Mouse (Mus musculus) hindbrain, embryonic 15.5 days (tissue): ENCODE measurements around the gene Gm609. TPM values are rescaled to one million over a fixed set of nuclear protein-coding genes. Genes with fewer than 3 reads are reported as not detected.

Source experiments
- ATAC-seq: fragments of 200-750 bp; cut with Nextera tagmentation; 2 replicates; pipeline ENCODE4 v1.8.0; 2017; ENCODE audit warnings: low read depth, moderate number of reproducible peaks, moderate TSS enrichment; ENCODE audit not compliant: low FRiP score
- H3K27ac ChIP-seq: fragments of 300-500 bp; sonication (generic); replicated peaks from 2 replicates; pipeline ENCODE4 v1.5.1; 2015; ENCODE audit warnings: mild to moderate bottlenecking, inconsistent platforms
- H3K27me3 ChIP-seq: fragments of 300-500 bp; sonication (generic); 2 replicates; pipeline ENCODE4 v1.6.1; 2015; ENCODE audit warnings: control low read depth, inconsistent platforms
- H3K36me3 ChIP-seq: fragments of 300-500 bp; sonication (generic); 2 replicates; pipeline ENCODE4 v1.6.1; 2015; ENCODE audit warnings: control low read depth, inconsistent platforms
- H3K4me1 ChIP-seq: fragments of 300-500 bp; sonication (generic); replicated peaks from 2 replicates; pipeline ENCODE4 v1.6.1; 2015; ENCODE audit warnings: control low read depth, inconsistent platforms
- H3K4me2 ChIP-seq: fragments of 300-500 bp; sonication (generic); 2 replicates; pipeline ENCODE4 v1.6.1; 2015; ENCODE audit warnings: moderate library complexity, mild to moderate bottlenecking, inconsistent platforms
- H3K4me3 ChIP-seq: fragments of 300-500 bp; sonication (generic); 2 replicates; pipeline ENCODE4 v1.5.1; 2015; ENCODE audit warnings: mild to moderate bottlenecking, inconsistent platforms
- H3K9ac ChIP-seq: fragments of 300-500 bp; sonication (generic); 2 replicates; pipeline ENCODE4 v1.6.1; 2015; ENCODE audit warnings: inconsistent platforms
- H3K9me3 ChIP-seq: fragments of 300-500 bp; sonication (generic); 2 replicates; pipeline ENCODE4 v1.6.1; 2016; ENCODE audit warnings: control low read depth, inconsistent platforms
- WGBS: fragments of 180-500 bp; shearing (Covaris S2); methylation state at CpG from one replicate; pipeline ENCODE4 v1.1.7; 2015; 5-methylcytosine and 5-hydroxymethylcytosine counted together
- polyA plus RNA-seq: library from polyadenylated mRNA; unstranded; fragments of >200 nt; fragmentation: Nextera tagmentation; extraction: Ambion mirVana; gene quantifications from 2 replicates; pipeline ENCODE4 v1.2.1, GENCODE M21; 2015

The Gm609 gene
- polyA plus RNA-seq, 1 experiment from 2014 or later: not detected

GRCm38 (mm10) chr16:45390286-45390956 lies 102.3 kb downstream of the Gm609 start:
- H3K4me3 ChIP-seq: no peak overlapping the region
- H3K27me3 ChIP-seq: no peaks in the 10 kb centered on the region
- H3K9me3 ChIP-seq: no peaks in the 10 kb centered on the region
- no peak overlapping the region for H3K27ac ChIP-seq
- no peak overlapping the region for H3K9ac ChIP-seq
- H3K36me3 ChIP-seq: peaks cover 66% of the 10 kb centered on the region
- no peaks in the 10 kb centered on the region for H3K4me1 ChIP-seq
- no peak for ATAC-seq
- H3K4me2 ChIP-seq: no peak overlapping the region
- 89% methylated on average over 5 of the region's 5 CpGs for WGBS

GRCm38 (mm10) chr16:45389833-45390232 lies 102.9 kb downstream of the Gm609 start:
- no peak overlapping the region for H3K27ac ChIP-seq
- ATAC-seq: no peak
- H3K9ac ChIP-seq: no peak overlapping the region
- H3K4me1 ChIP-seq: no peaks in the 10 kb centered on the region
- 91% methylated on average over 2 of the region's 2 CpGs for WGBS
- no peaks in the 10 kb centered on the region for H3K9me3 ChIP-seq
- H3K27me3 ChIP-seq: no peaks in the 10 kb centered on the region
- no peak overlapping the region for H3K4me3 ChIP-seq
- peaks cover 63% of the 10 kb centered on the region for H3K36me3 ChIP-seq
- no peak overlapping the region for H3K4me2 ChIP-seq

GRCm38 (mm10) chr16:45389041-45389440 lies 103.7 kb downstream of the Gm609 start:
- Histone ChIP-seq H3K4me2 (no peak overlapping the region), H3K27ac (no peak overlapping the region), H3K36me3 (peaks cover 59% of the 10 kb centered on the region), H3K4me3 (no peak overlapping the region), H3K4me1 (no peaks in the 10 kb centered on the region), H3K9me3 (no peaks in the 10 kb centered on the region), H3K27me3 (no peaks in the 10 kb centered on the region), H3K9ac (no peak overlapping the region)
- ATAC-seq: no peak
- WGBS: 93% methylated on average over 2 of the region's 2 CpGs

- H3K36me3 ChIP-seq: peaks cover 39% of the 10 kb centered on the region
- no peaks in the 10 kb centered on the region for H3K4me1 ChIP-seq
- no peak for ATAC-seq
- no peaks in the 10 kb centered on the region for H3K9me3 ChIP-seq
- H3K27ac ChIP-seq: no peak overlapping the region
- H3K4me2 ChIP-seq: no peak overlapping the region
- 86% methylated on average over 3 of the region's 3 CpGs for WGBS
- no peaks in the 10 kb centered on the region for H3K27me3 ChIP-seq
- H3K4me3 ChIP-seq: no peak overlapping the region
- no peak overlapping the region for H3K9ac ChIP-seq
These were observed 111.0 kb downstream of the Gm609 start for GRCm38 (mm10) chr16:45381811-45382210.

GRCm38 (mm10) chr16:45378959-45379358 lies 113.8 kb downstream of the Gm609 start:
- H3K4me1 ChIP-seq: no peaks in the 10 kb centered on the region
- H3K4me3 ChIP-seq: no peak overlapping the region
- H3K27ac ChIP-seq: no peak overlapping the region
- H3K9me3 ChIP-seq: no peaks in the 10 kb centered on the region
- H3K9ac ChIP-seq: no peak overlapping the region
- 89% methylated on average over 3 of the region's 3 CpGs for WGBS
- no peak for ATAC-seq
- no peaks in the 10 kb centered on the region for H3K27me3 ChIP-seq
- H3K4me2 ChIP-seq: no peak overlapping the region
- peaks cover 32% of the 10 kb centered on the region for H3K36me3 ChIP-seq

- WGBS: 93% methylated on average over 5 of the region's 5 CpGs
- H3K4me1 ChIP-seq: no peaks in the 10 kb centered on the region
- no peaks in the 10 kb centered on the region for H3K27me3 ChIP-seq
- H3K36me3 ChIP-seq: peaks cover 28% of the 10 kb centered on the region
- H3K27ac ChIP-seq: no peak overlapping the region
- no peaks in the 10 kb centered on the region for H3K9me3 ChIP-seq
- no peak overlapping the region for H3K4me2 ChIP-seq
- H3K4me3 ChIP-seq: no peak overlapping the region
- H3K9ac ChIP-seq: no peak overlapping the region
- no peak for ATAC-seq
These were observed 114.4 kb downstream of the Gm609 start for GRCm38 (mm10) chr16:45378147-45378943.

- Histone ChIP-seq H3K4me1 (no peaks in the 10 kb centered on the region), H3K4me3 (no peak overlapping the region), H3K4me2 (no peak overlapping the region), H3K27me3 (no peaks in the 10 kb centered on the region), H3K36me3 (peaks cover 18% of the 10 kb centered on the region), H3K27ac (no peak overlapping the region), H3K9me3 (no peaks in the 10 kb centered on the region), H3K9ac (no peak overlapping the region)
- 82% methylated on average over 4 of the region's 4 CpGs for WGBS
- ATAC-seq: no peak
These were observed 115.4 kb downstream of the Gm609 start for GRCm38 (mm10) chr16:45377332-45377731.

- no peaks in the 10 kb centered on the region for H3K9me3 ChIP-seq
- WGBS: 71% methylated on average over 2 of the region's 2 CpGs
- no peaks in the 10 kb centered on the region for H3K27me3 ChIP-seq
- no peak overlapping the region for H3K4me2 ChIP-seq
- ATAC-seq: no peak
- H3K4me3 ChIP-seq: no peak overlapping the region
- no peak overlapping the region for H3K27ac ChIP-seq
- no peak overlapping the region for H3K9ac ChIP-seq
- H3K4me1 ChIP-seq: no peaks in the 10 kb centered on the region
- H3K36me3 ChIP-seq: peaks cover 16% of the 10 kb centered on the region
These were observed 116.0 kb downstream of the Gm609 start for GRCm38 (mm10) chr16:45376812-45377211.

GRCm38 (mm10) chr16:45376294-45376693 lies 116.5 kb downstream of the Gm609 start:
- peaks cover 11% of the 10 kb centered on the region for H3K36me3 ChIP-seq
- H3K27ac ChIP-seq: no peak overlapping the region
- no peak overlapping the region for H3K4me2 ChIP-seq
- H3K27me3 ChIP-seq: no peaks in the 10 kb centered on the region
- no peaks in the 10 kb centered on the region for H3K4me1 ChIP-seq
- no peak overlapping the region for H3K9ac ChIP-seq
- ATAC-seq: no peak
- H3K4me3 ChIP-seq: no peak overlapping the region
- 78% methylated on average over 4 of the region's 4 CpGs for WGBS
- no peaks in the 10 kb centered on the region for H3K9me3 ChIP-seq

GRCm38 (mm10) chr16:45375506-45376225 lies 117.1 kb downstream of the Gm609 start:
- ATAC-seq: no peak
- peaks cover 4% of the 10 kb centered on the region for H3K36me3 ChIP-seq
- no peak overlapping the region for H3K9ac ChIP-seq
- no peak overlapping the region for H3K4me2 ChIP-seq
- no peak overlapping the region for H3K4me3 ChIP-seq
- WGBS: 73% methylated on average over 2 of the region's 2 CpGs
- H3K4me1 ChIP-seq: no peaks in the 10 kb centered on the region
- no peak overlapping the region for H3K27ac ChIP-seq
- no peaks in the 10 kb centered on the region for H3K9me3 ChIP-seq
- H3K27me3 ChIP-seq: no peaks in the 10 kb centered on the region

- no peaks in the 10 kb centered on the region for H3K36me3 ChIP-seq
- 79% methylated on average over 2 of the region's 2 CpGs for WGBS
- H3K4me2 ChIP-seq: no peak overlapping the region
- no peak for ATAC-seq
- no peaks in the 10 kb centered on the region for H3K27me3 ChIP-seq
- no peak overlapping the region for H3K27ac ChIP-seq
- no peak overlapping the region for H3K9ac ChIP-seq
- H3K4me3 ChIP-seq: no peak overlapping the region
- H3K9me3 ChIP-seq: no peaks in the 10 kb centered on the region
- H3K4me1 ChIP-seq: no peaks in the 10 kb centered on the region
These were observed 118.7 kb downstream of the Gm609 start for GRCm38 (mm10) chr16:45374074-45374473.

- Histone ChIP-seq H3K9ac (no peak overlapping the region), H3K36me3 (no peaks in the 10 kb centered on the region), H3K4me3 (no peak overlapping the region), H3K9me3 (no peaks in the 10 kb centered on the region), H3K27ac (no peak overlapping the region), H3K4me1 (no peaks in the 10 kb centered on the region), H3K4me2 (no peak overlapping the region), H3K27me3 (no peaks in the 10 kb centered on the region)
- ATAC-seq: no peak
- WGBS: 86% methylated on average over 1 of the region's 1 CpGs
These were observed 121.7 kb downstream of the Gm609 start for GRCm38 (mm10) chr16:45371076-45371475.
